Mouse (Mus musculus) CH12.LX (cell line): ENCODE measurements around the gene Fdxacb1. TPM values are rescaled to one million over a fixed set of nuclear protein-coding genes. Genes with fewer than 3 reads are reported as not detected.
A peak's percentile ranks its signal among the peaks of the same experiment; 100 is the strongest.

ENCODE experiments used
- DNase-seq: peaks from one replicate; pipeline ENCODE4 v3.0.0-alpha.2; 2013; ENCODE audit errors: extremely low read depth
- H3K27ac ChIP-seq: 2 replicates; pipeline ENCODE4 v1.5.1; 2012; ENCODE audit warnings: low read depth, mild to moderate bottlenecking, control low read depth, moderate library complexity; ENCODE audit not compliant: insufficient read depth
- H3K27me3 ChIP-seq: replicated peaks from 2 replicates; pipeline ENCODE3; 2012; ENCODE audit warnings: inconsistent platforms
- H3K36me3 ChIP-seq, 2 experiments: replicated peaks in 1 of 2; 2 replicates each; pipeline versions ENCODE3 to v1.6.1; 2012; ENCODE audit warnings: inconsistent platforms in 1 of 2, low read length in 1 of 2, mild to moderate bottlenecking in 1 of 2, mixed read lengths in 1 of 2, moderate library complexity in 1 of 2; ENCODE audit not compliant: control insufficient read depth in 1 of 2, insufficient read depth in 1 of 2
- H3K4me1 ChIP-seq, 2 experiments: 2 replicates each; pipeline ENCODE4 v1.6.1; 2012; ENCODE audit warnings: inconsistent platforms in 1 of 2, moderate library complexity in 1 of 2; ENCODE audit not compliant: insufficient read depth in 2 of 2, control insufficient read depth in 1 of 2
- H3K4me2 ChIP-seq: 2 replicates; pipeline ENCODE4 v1.6.1; 2012; ENCODE audit warnings: low read depth, mild to moderate bottlenecking, control low read depth; ENCODE audit not compliant: poor library complexity, insufficient read depth, severe bottlenecking
- H3K4me3 ChIP-seq, 3 experiments: fragments of 150-350 bp in 1 of 3; sonication (generic) in 1 of 3; replicated peaks in 1 of 3; 2 replicates each; pipeline versions ENCODE3 to v1.5.1; 2011 to 2012; ENCODE audit warnings: low read depth in 2 of 3, low read length in 2 of 3, mild to moderate bottlenecking in 2 of 3, moderate library complexity in 2 of 3, control low read depth in 1 of 3, improper control_type of control experiment in 1 of 3, inconsistent platforms in 1 of 3, mixed read lengths in 1 of 3; ENCODE audit not compliant: poor library complexity in 1 of 3
- H3K79me2 ChIP-seq: replicated peaks from 2 replicates; pipeline ENCODE4 v1.6.1; 2012; ENCODE audit warnings: mild to moderate bottlenecking, moderate library complexity; ENCODE audit not compliant: control insufficient read depth, poor library complexity, insufficient read depth, severe bottlenecking; ENCODE audit errors: extremely low read depth
- H3K9ac ChIP-seq: 2 replicates; pipeline ENCODE4 v1.6.1; 2012; ENCODE audit warnings: low read depth, mild to moderate bottlenecking, control low read depth, moderate library complexity; ENCODE audit not compliant: insufficient read depth
- H3K9me3 ChIP-seq: replicated peaks from 2 replicates; pipeline ENCODE3; 2012; ENCODE audit warnings: low read length, inconsistent platforms, mixed read lengths
- BHLHE40 ChIP-seq: IDR thresholded peaks from 2 replicates; pipeline ENCODE4 v1.6.1; 2011; ENCODE audit warnings: mild to moderate bottlenecking, low read depth, low read length, improper control_type of control experiment
- CHD1 ChIP-seq: IDR thresholded peaks from 2 replicates; pipeline ENCODE4 v1.6.1; 2012; ENCODE audit warnings: low read depth, low read length, improper control_type of control experiment, inconsistent platforms
- CHD2 ChIP-seq: IDR thresholded peaks from 2 replicates; pipeline ENCODE4 v1.6.1; 2011; ENCODE audit warnings: low read length, improper control_type of control experiment
- CTCF ChIP-seq, 2 experiments: IDR thresholded peaks in 1 of 2; conservative IDR thresholded peaks in 1 of 2; 2 replicates each; pipeline ENCODE4 v1.5.1; 2011 to 2012; ENCODE audit warnings: low read depth in 2 of 2, low read length in 2 of 2, improper control_type of control experiment in 1 of 2, inconsistent platforms in 1 of 2, mild to moderate bottlenecking in 1 of 2, moderate library complexity in 1 of 2
- E2F4 ChIP-seq: IDR thresholded peaks from 2 replicates; pipeline ENCODE4 v1.6.1; 2011; ENCODE audit warnings: low read depth, low read length, improper control_type of control experiment; ENCODE audit not compliant: insufficient replicate concordance
- ELF1 ChIP-seq: IDR thresholded peaks from 2 replicates; pipeline ENCODE4 v1.6.1; 2014; ENCODE audit warnings: low read depth, mild to moderate bottlenecking, inconsistent platforms, low read length, improper control_type of control experiment
- EP300 ChIP-seq: IDR thresholded peaks from 2 replicates; pipeline ENCODE4 v1.6.1; 2011; ENCODE audit warnings: low read length, improper control_type of control experiment
- ETS1 ChIP-seq: conservative IDR thresholded peaks from 2 replicates; pipeline ENCODE4 v1.6.1; 2012; ENCODE audit warnings: low read depth, mild to moderate bottlenecking, inconsistent platforms, low read length, improper control_type of control experiment, moderate library complexity
- HCFC1 ChIP-seq: IDR thresholded peaks from 2 replicates; pipeline ENCODE4 v1.6.1; 2012; ENCODE audit warnings: low read depth, mild to moderate bottlenecking, inconsistent platforms, low read length, improper control_type of control experiment
- IRF4 ChIP-seq: IDR thresholded peaks from 2 replicates; pipeline ENCODE4 v1.6.1; 2014; ENCODE audit warnings: low read depth, mild to moderate bottlenecking, inconsistent platforms, low read length, improper control_type of control experiment
- JUN ChIP-seq: IDR thresholded peaks from 2 replicates; pipeline ENCODE4 v1.6.1; 2011; ENCODE audit warnings: low read depth, mild to moderate bottlenecking, low read length, improper control_type of control experiment, moderate library complexity; ENCODE audit not compliant: insufficient read depth
- JUND ChIP-seq: conservative IDR thresholded peaks from 2 replicates; pipeline ENCODE4 v1.6.1; 2011; ENCODE audit warnings: low read depth, low read length, improper control_type of control experiment
- KAT2A ChIP-seq: IDR thresholded peaks from 2 replicates; pipeline ENCODE4 v1.6.1; 2012; ENCODE audit warnings: low read length, improper control_type of control experiment, inconsistent platforms; ENCODE audit not compliant: insufficient replicate concordance
- MAFK ChIP-seq: IDR thresholded peaks from 2 replicates; pipeline ENCODE4 v1.6.1; 2011; ENCODE audit warnings: low read length, improper control_type of control experiment; ENCODE audit not compliant: insufficient replicate concordance
- MAX ChIP-seq: IDR thresholded peaks from 2 replicates; pipeline ENCODE4 v1.6.1; 2011; ENCODE audit warnings: low read length, improper control_type of control experiment
- MAZ ChIP-seq: IDR thresholded peaks from 2 replicates; pipeline ENCODE4 v1.6.1; 2012; ENCODE audit warnings: low read depth, mild to moderate bottlenecking, inconsistent platforms, low read length, improper control_type of control experiment, moderate library complexity
- MXI1 ChIP-seq: IDR thresholded peaks from 2 replicates; pipeline ENCODE4 v1.6.1; 2011; ENCODE audit warnings: mild to moderate bottlenecking, low read depth, low read length, improper control_type of control experiment
- MYC ChIP-seq: IDR thresholded peaks from 2 replicates; pipeline ENCODE4 v1.6.1; 2011; ENCODE audit warnings: low read depth, mild to moderate bottlenecking, improper control_type of control experiment, low read length
- NELFE ChIP-seq: IDR thresholded peaks from 2 replicates; pipeline ENCODE4 v1.6.1; 2011; ENCODE audit warnings: low read depth, low read length, improper control_type of control experiment
- NRF1 ChIP-seq: IDR thresholded peaks from 2 replicates; pipeline ENCODE4 v1.6.1; 2014; ENCODE audit warnings: low read depth, mild to moderate bottlenecking, inconsistent platforms, low read length, improper control_type of control experiment, moderate library complexity
- PAX5 ChIP-seq: IDR thresholded peaks from 2 replicates; pipeline ENCODE4 v1.6.1; 2012; ENCODE audit warnings: low read length, inconsistent platforms, mixed read lengths
- POLR2A ChIP-seq: IDR thresholded peaks from 2 replicates; pipeline ENCODE4 v1.6.1; 2011; ENCODE audit warnings: low read depth, mild to moderate bottlenecking, improper control_type of control experiment, low read length
- POLR2AphosphoS2 ChIP-seq: IDR thresholded peaks from 2 replicates; pipeline ENCODE4 v1.6.1; 2011; ENCODE audit warnings: low read depth, low read length, improper control_type of control experiment
- RAD21 ChIP-seq: IDR thresholded peaks from 2 replicates; pipeline ENCODE4 v1.6.1; 2011; ENCODE audit warnings: low read depth, mild to moderate bottlenecking, low read length, improper control_type of control experiment, moderate library complexity
- RCOR1 ChIP-seq: conservative IDR thresholded peaks from 2 replicates; pipeline ENCODE4 v1.6.1; 2012; ENCODE audit warnings: low read depth, mild to moderate bottlenecking, inconsistent platforms, low read length, improper control_type of control experiment
- SIN3A ChIP-seq: IDR thresholded peaks from 2 replicates; pipeline ENCODE4 v1.6.1; 2012; ENCODE audit warnings: low read length, improper control_type of control experiment, inconsistent platforms
- SMC3 ChIP-seq: IDR thresholded peaks from 2 replicates; pipeline ENCODE4 v1.6.1; 2011; ENCODE audit warnings: low read depth, low read length, improper control_type of control experiment
- TBP ChIP-seq: conservative IDR thresholded peaks from 2 replicates; pipeline ENCODE4 v1.6.1; 2011; ENCODE audit warnings: low read depth, low read length, improper control_type of control experiment
- UBTF ChIP-seq: IDR thresholded peaks from 2 replicates; pipeline ENCODE4 v1.6.1; 2012; ENCODE audit warnings: low read depth, mild to moderate bottlenecking, inconsistent platforms, low read length, improper control_type of control experiment, moderate library complexity
- USF1 ChIP-seq: IDR thresholded peaks from 2 replicates; pipeline ENCODE4 v1.6.1; 2014; ENCODE audit warnings: low read depth, mild to moderate bottlenecking, inconsistent platforms, low read length, improper control_type of control experiment
- USF2 ChIP-seq: conservative IDR thresholded peaks from 2 replicates; pipeline ENCODE4 v1.6.1; 2011; ENCODE audit warnings: low read depth, low read length, improper control_type of control experiment
- ZMIZ1 ChIP-seq: IDR thresholded peaks from 2 replicates; pipeline ENCODE4 v1.6.1; 2012; ENCODE audit warnings: low read depth, mild to moderate bottlenecking, inconsistent platforms, low read length, improper control_type of control experiment
- ZNF384 ChIP-seq: IDR thresholded peaks from 2 replicates; pipeline ENCODE4 v1.6.1; 2012; ENCODE audit warnings: low read depth, low read length, improper control_type of control experiment, inconsistent platforms
- dilution Hi-C: fragments of 300-500 bp; cut with MboI; formaldehyde crosslinking; loops from 2 replicates; pipeline ENCODE4 v1.14.3; 2020; ENCODE audit warnings: low sequenced_read_pairs; ENCODE audit not compliant: extremely low pct_unique_long_range_greater_than_20kb, extremely low pct_ligation_motif_present
- in situ Hi-C: fragments of 300-500 bp; cut with MboI; formaldehyde crosslinking; loops from 3 replicates; pipeline ENCODE4 v1.14.3; 2019; ENCODE audit warnings: low sequenced_read_pairs, low pct_ligation_motif_present, low pct_unique_long_range_greater_than_20kb, mixed read lengths
- polyA plus RNA-seq: library from polyadenylated mRNA; unstranded; fragments of >175 nt; gene quantifications from 2 replicates; pipeline ENCODE4 v1.2.1, GENCODE M21; 2012; ENCODE audit warnings: low read depth; ENCODE audit not compliant: insufficient read length
- total RNA-seq, 2 experiments: library from RNA; depleted of rRNA; stranded (reverse); fragments of 300-350 nt in 1 of 2; fragments of >200 nt in 1 of 2; gene quantifications; 2 replicates each; pipeline ENCODE4 v1.2.3; 2012 to 2014

The Fdxacb1 gene
- total and polyA plus RNA-seq, 3 experiments, result 5.6 to 9.5 (median 8.5) TPM

DNA sequence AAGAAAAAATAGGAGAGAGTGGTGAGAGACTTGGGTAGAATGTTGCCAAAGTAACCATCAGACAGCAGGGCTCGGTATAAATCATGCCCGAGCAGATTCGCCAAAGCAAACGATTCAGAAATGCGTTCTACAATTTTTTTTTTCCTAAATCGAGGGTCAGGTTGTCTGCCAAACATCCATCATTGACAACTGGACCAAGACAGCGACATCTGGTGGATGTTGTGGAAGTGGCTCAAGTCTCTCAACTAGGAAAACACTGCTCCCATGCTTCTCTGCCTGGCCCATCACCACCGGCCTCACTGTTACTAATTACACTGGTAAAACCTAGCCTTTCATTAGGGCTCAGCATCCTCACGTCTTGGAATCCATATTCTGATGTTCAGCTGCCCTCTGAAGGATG is 33.0 kb upstream of the Fdxacb1 start:
- no peaks in the 10 kb centered on the region for H3K9me3 ChIP-seq
- H3K27ac ChIP-seq, result no peak overlapping the region
- peaks cover 2% of the 10 kb centered on the region for H3K27me3 ChIP-seq
- no peak overlapping the region for H3K4me3 ChIP-seq
- H3K4me1 ChIP-seq, result peaks cover 3 to 10% of the 10 kb centered on the region in 2 experiments; a peak in 3 of 4 replicates
- peak overlapping the region; percentile 18; the same call in 1 of the 2 replicates for H3K4me2 ChIP-seq
- TF ChIP-seq JUN (no peak), NELFE (no peak), POLR2AphosphoS2 (no peak), E2F4 (no peak), MAZ (no peak), TBP (no peak), JUND (no peak), UBTF (no peak), NRF1 (no peak), KAT2A (no peak), ZNF384 (peak; percentile 79), CHD2 (no peak), IRF4 (no peak; the same call in 1 of the 2 replicates), PAX5 (no peak), RAD21 (peak; percentile 41), POLR2A (no peak), SMC3 (peak; percentile 86), CTCF (conservative IDR thresholded peaks at IDR 0.05 in 1 of 2, IDR thresholded peaks at IDR 0.05 in 1 of 2; ENCODE audit: low read depth in 2 of 2, low read length in 2 of 2) (peak; percentile 80 to 84), CHD1 (no peak), ELF1 (no peak), MAX (peak; percentile 60; the same call in 1 of the 2 replicates), ZMIZ1 (no peak), MYC (0 out of 2 replicates have a peak, but pooled peaks have one; percentile 20), MAFK (no peak), EP300 (no peak), SIN3A (peak; percentile 38; the same call in 1 of the 2 replicates), USF2 (no peak), BHLHE40 (no peak), ETS1 (no peak), USF1 (no peak), HCFC1 (no peak; the same call in 1 of the 2 replicates), RCOR1 (no peak), MXI1 (0 out of 2 replicates have a peak, but pooled peaks have one; percentile 30)
- TF ChIP-seq, all 38 proteins: peak for 8
- Histone ChIP-seq H3K79me2 (no peaks in the 10 kb centered on the region), H3K36me3 (no peaks in the 10 kb centered on the region), H3K9ac (no peak overlapping the region)
- dilution Hi-C loops, result no loop called here
- in situ Hi-C loops, result no loop called here
- peak; percentile 63 for DNase-seq
